Mouse (Mus musculus): ENCODE measurements around the gene Ppih. TPM values are rescaled to one million over a fixed set of nuclear protein-coding genes. Genes with fewer than 3 reads are reported as not detected.

Gene Ppih
- polyA plus RNA-seq, 1 experiment from 2014 or later: 78.4 TPM

GRCm38 (mm10) chr4:119252025-119252808, 68.1 kb downstream of the Ppih start:
- Histone ChIP-seq H3K4me2 (replicated peaks) (no peak overlapping the region), H3K36me3 (peaks cover 5% of the 10 kb centered on the region; the same call in 1 of the 2 replicates), H3K4me3 (no peak overlapping the region), H3K27ac (no peak overlapping the region), H3K9me3 (replicated peaks) (no peaks in the 10 kb centered on the region), H3K9ac (no peak overlapping the region), H3K27me3 (no peaks in the 10 kb centered on the region), H3K4me1 (peaks cover 19% of the 10 kb centered on the region)
- 76% methylated on average over 7 of the region's 7 CpGs for WGBS
- no peak for ATAC-seq (ENCODE audit: low FRiP score)

Other genes with a start within 250 kb of the Ppih start
- gene Slc2a1, start 211.8 kb downstream of the Ppih start, polyA plus RNA-seq (2016; fragmentation: Nextera tagmentation; extraction: Ambion mirVana): 103 and 112 TPM in 2 replicates
- 7.3 and 9.7 TPM in 2 replicates for gene Zfp691, start 146.4 kb downstream of the Ppih start, polyA plus RNA-seq (2016; fragmentation: Nextera tagmentation; extraction: Ambion mirVana)
- gene Ermap, start 130.5 kb downstream of the Ppih start, polyA plus RNA-seq (2016; fragmentation: Nextera tagmentation; extraction: Ambion mirVana): 7.4 and 7.9 TPM in 2 replicates
- 193 and 195 TPM in 2 replicates for gene Svbp, start 125.2 kb downstream of the Ppih start, polyA plus RNA-seq (2016; fragmentation: Nextera tagmentation; extraction: Ambion mirVana)
- 0.28 TPM in 1 of 2 replicates, not detected in the other for gene Tmem269, start 102.3 kb downstream of the Ppih start, polyA plus RNA-seq (2016; fragmentation: Nextera tagmentation; extraction: Ambion mirVana)
- 36.3 and 38.7 TPM in 2 replicates for gene AU022252, start 87.8 kb downstream of the Ppih start, polyA plus RNA-seq (2016; fragmentation: Nextera tagmentation; extraction: Ambion mirVana)
- gene P3h1, start 87.6 kb downstream of the Ppih start, polyA plus RNA-seq (2016; fragmentation: Nextera tagmentation; extraction: Ambion mirVana): 23.0 and 24.5 TPM in 2 replicates
- gene Cldn19, start 65.1 kb downstream of the Ppih start, polyA plus RNA-seq (2016; fragmentation: Nextera tagmentation; extraction: Ambion mirVana): 0.43 and 0.63 TPM in 2 replicates
- 1,173 and 1,272 TPM in 2 replicates for gene Ybx1, start 25.9 kb downstream of the Ppih start, polyA plus RNA-seq (2016; fragmentation: Nextera tagmentation; extraction: Ambion mirVana)
- gene Ccdc30, start 95.0 kb upstream of the Ppih start, polyA plus RNA-seq (2016; fragmentation: Nextera tagmentation; extraction: Ambion mirVana): 15.7 and 16.2 TPM in 2 replicates
- gene Ppcs, start 101.9 kb upstream of the Ppih start, polyA plus RNA-seq (2016; fragmentation: Nextera tagmentation; extraction: Ambion mirVana): 24.3 and 24.5 TPM in 2 replicates
- gene Zmynd12, start 102.3 kb upstream of the Ppih start, polyA plus RNA-seq (2016; fragmentation: Nextera tagmentation; extraction: Ambion mirVana): 0.23 and 0.55 TPM in 2 replicates
- gene Rimkla, start 172.1 kb upstream of the Ppih start, polyA plus RNA-seq (2016; fragmentation: Nextera tagmentation; extraction: Ambion mirVana): 10.6 and 11.1 TPM in 2 replicates
- gene Foxj3, start 216.5 kb upstream of the Ppih start, polyA plus RNA-seq (2016; fragmentation: Nextera tagmentation; extraction: Ambion mirVana): 27.3 and 29.0 TPM in 2 replicates
- 4.5 and 4.8 TPM in 2 replicates for gene Frg2f1, start 219.0 kb upstream of the Ppih start, polyA plus RNA-seq (2016; fragmentation: Nextera tagmentation; extraction: Ambion mirVana)

All from hindbrain, embryonic 12.5 days (tissue).